Mouse (Mus musculus): ENCODE data around the gene Me1. TPM values are rescaled to one million over a fixed set of nuclear protein-coding genes. Genes with fewer than 3 reads are reported as not detected.

The Me1 gene
- polyA plus RNA-seq, 1 experiment from 2014 or later, result 33.3 TPM

- Histone ChIP-seq H3K36me3 (ENCODE audit: control insufficient read depth, insufficient read depth, low read length) (peaks cover 40% of the 10 kb centered on the region), H3K9me3 (ENCODE audit: control insufficient read depth, low read length) (no peaks in the 10 kb centered on the region), H3K4me3 (ENCODE audit: control insufficient read depth in 1 of 2, insufficient read depth in 1 of 2, low read depth in 1 of 2, low read length in 2 of 2) (no peak overlapping the region), H3K4me2 (ENCODE audit: low read length) (no peak overlapping the region), H3K27ac (replicated peaks in 1 of 2; ENCODE audit: control insufficient read depth in 1 of 2, insufficient read depth in 1 of 2, low read depth in 2 of 2, low read length in 2 of 2) (no peak overlapping the region), H3K27me3 (ENCODE audit: control insufficient read depth, insufficient read depth, low read length) (no peaks in the 10 kb centered on the region), H3K9ac (ENCODE audit: low read length) (no peak overlapping the region), H3K4me1 (ENCODE audit: control insufficient read depth in 2 of 2, insufficient read depth in 2 of 2, low read length in 2 of 2) (no peaks in the 10 kb centered on the region)
- WGBS, result 84% methylated on average over 5 of the region's 5 CpGs
- ATAC-seq (ENCODE audit: insufficient number of reproducible peaks, insufficient read depth, low FRiP score, low read depth), result no peak
Measured at GRCm38 (mm10) chr9:86534071-86534470, 161.7 kb downstream of the Me1 start.

Other genes starting within 250 kb of the Me1 start
- 4.1 and 4.6 TPM in 2 replicates for gene Ube2cbp, start 231.0 kb downstream of the Me1 start, polyA plus RNA-seq (2014; fragmentation: Nextera tagmentation; extraction: Ambion mirVana)
- 13.8 and 16.5 TPM in 2 replicates for gene Dop1a, start 228.8 kb downstream of the Me1 start, polyA plus RNA-seq (2014; fragmentation: Nextera tagmentation; extraction: Ambion mirVana)
- 16.6 and 20.3 TPM in 2 replicates for gene Pgm3, start 124.1 kb downstream of the Me1 start, polyA plus RNA-seq (2014; fragmentation: Nextera tagmentation; extraction: Ambion mirVana)
- gene Rwdd2a, start 124.0 kb downstream of the Me1 start, polyA plus RNA-seq (2014; fragmentation: Nextera tagmentation; extraction: Ambion mirVana), result 4.2 and 4.8 TPM in 2 replicates
- 24.5 and 35.7 TPM in 2 replicates for gene Prss35, start 47.7 kb upstream of the Me1 start, polyA plus RNA-seq (2014; fragmentation: Nextera tagmentation; extraction: Ambion mirVana)
- gene Snap91, start 184.7 kb upstream of the Me1 start, polyA plus RNA-seq (2014; fragmentation: Nextera tagmentation; extraction: Ambion mirVana), result 59.9 and 63.1 TPM in 2 replicates

All from heart, embryonic 14.5 days (tissue).